Mouse (Mus musculus) MEL-GATA-1-ER (cell line): ENCODE results near the gene Gm3468.
"Not testable (repeated sequence)": the region's sequence is repeated elsewhere in the genome, so short reads cannot be mapped to it uniquely, and the experiment has no call there.

ENCODE experiments used
- DNase-seq: peaks from one replicate; pipeline ENCODE4 v3.0.0-alpha.2; 2012; ENCODE audit warnings: low read depth; ENCODE audit errors: extremely low read depth

Gene Gm3468

DNA sequence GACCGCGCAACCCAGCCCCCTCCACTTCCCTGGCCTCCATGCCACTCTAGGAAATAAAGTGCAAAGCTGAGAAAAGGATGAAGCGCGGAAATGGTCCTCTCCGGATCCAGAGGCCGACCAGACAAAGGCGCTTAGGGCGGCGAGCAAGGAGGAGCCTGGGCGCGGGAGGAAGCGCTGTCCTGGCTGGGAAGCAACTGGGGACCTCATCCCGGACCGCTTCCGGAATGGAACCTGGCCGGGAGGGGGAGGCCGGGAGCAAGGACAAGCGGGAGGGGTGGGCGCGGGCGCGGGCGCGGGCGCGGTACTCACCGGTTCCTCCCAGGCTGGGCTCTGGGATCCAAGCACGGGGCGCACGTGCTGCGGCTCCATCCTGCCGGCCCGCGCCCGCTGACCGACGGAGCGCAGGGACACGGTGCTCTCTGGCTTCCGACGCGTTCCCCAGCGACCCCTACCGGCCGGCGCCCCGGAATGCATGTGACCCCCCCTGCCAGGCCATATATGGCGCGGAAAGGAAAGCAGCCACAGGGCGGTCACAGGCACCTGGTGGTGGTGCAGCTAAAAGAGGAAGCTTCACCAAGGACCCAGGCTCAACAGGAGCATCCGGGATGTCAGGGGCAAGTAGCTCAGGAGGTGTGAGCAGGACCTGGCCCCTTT is at the start of gene Gm3468:
Gene Gm3468 (minus strand): TSS at position 394 of the 654 bp plus-strand sequence.
- DNase-seq = not testable (repeated sequence)

- not testable (repeated sequence) for DNase-seq
Observed at GRCm38 (mm10) chr14:6125707-6126106, 17.2 kb upstream of the Gm3468 start, which contains the start of gene Gm3476. Gene Gm3476 (minus strand): TSS chr14:6125807.

GRCm38 (mm10) chr14:6107500-6107899 is 965 bp downstream of the Gm3468 start:
- not testable (repeated sequence) for DNase-seq

GRCm38 (mm10) chr14:6093842-6094241 is 14.6 kb downstream of the Gm3468 start, which contains the start of gene Gm8206:
Gene Gm8206 (minus strand): TSS chr14:6093942.
- not testable (repeated sequence) for DNase-seq

DNA sequence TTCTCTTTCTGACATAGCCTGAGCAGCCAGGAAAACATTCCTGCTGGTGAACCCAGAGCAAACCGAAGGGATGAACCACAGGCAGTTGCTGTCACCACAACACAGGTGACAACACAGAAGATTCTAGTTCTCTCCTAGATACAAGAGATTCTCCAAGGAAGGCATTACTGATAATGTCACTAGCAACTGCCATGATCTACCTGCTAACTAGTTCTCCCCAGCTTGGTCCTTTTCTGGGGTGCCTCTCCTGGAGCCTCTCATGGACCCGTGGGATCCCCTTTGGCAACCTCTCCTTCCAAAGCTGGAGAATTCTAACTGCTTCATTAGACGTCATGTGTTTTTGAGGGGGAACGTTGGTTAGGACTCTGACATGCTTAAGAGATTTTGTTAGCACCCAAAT is 50.3 kb downstream of the Gm3468 start, which contains the start of gene Gm6337:
Gene Gm6337 (minus strand): TSS at position 101 of the 400 bp plus-strand sequence.
- not testable (repeated sequence) for DNase-seq
